Mouse (Mus musculus) myocyte (in vitro differentiated cells): ENCODE measurements at regions not wholly inside any gene's neighbourhood (a gene's known extent, or its start where the extent isn't known, plus 50 kb on each side); places are given as distances from the start of the nearest gene placed in this dataset.

Experiments
- CEBPB ChIP-seq: IDR thresholded peaks from 2 replicates; pipeline ENCODE4 v1.6.1; 2011; ENCODE audit warnings: mild to moderate bottlenecking, moderate library complexity; ENCODE audit not compliant: poor library complexity, insufficient read depth, severe bottlenecking
- E2F4 ChIP-seq: IDR thresholded peaks from one replicate; pipeline ENCODE4 v1.6.1; 2011; ENCODE audit warnings: mild to moderate bottlenecking, control low read depth, moderate library complexity; ENCODE audit not compliant: insufficient read depth
- MAX ChIP-seq: IDR thresholded peaks from one replicate; pipeline ENCODE4 v1.6.1; 2011; ENCODE audit warnings: low read depth, mild to moderate bottlenecking, control low read depth
- MYOD1 ChIP-seq, 3 experiments: IDR thresholded peaks; one replicate each; pipeline ENCODE4 v1.6.1; 2011; ENCODE audit warnings: control low read depth in 2 of 3, low read depth in 2 of 3, mild to moderate bottlenecking in 2 of 3, moderate library complexity in 1 of 3; ENCODE audit not compliant: insufficient read length in 2 of 3, control insufficient read depth in 1 of 3
- MYOG ChIP-seq, 3 experiments: IDR thresholded peaks; one replicate each; pipeline ENCODE4 v1.6.1; 2011; ENCODE audit warnings: control low read depth in 2 of 3, low read depth in 2 of 3, mild to moderate bottlenecking in 2 of 3; ENCODE audit not compliant: insufficient read length in 2 of 3, control insufficient read depth in 1 of 3, insufficient read depth in 1 of 3
- POLR2A ChIP-seq: IDR thresholded peaks from one replicate; pipeline ENCODE4 v1.6.1; 2011; ENCODE audit warnings: low read depth, mild to moderate bottlenecking, control low read depth, moderate library complexity; ENCODE audit not compliant: insufficient read length
- POLR2AphosphoS2 ChIP-seq: IDR thresholded peaks from one replicate; pipeline ENCODE4 v1.6.1; 2011; ENCODE audit warnings: low read depth, control low read depth; ENCODE audit not compliant: insufficient read length
- REST ChIP-seq: IDR thresholded peaks from one replicate; pipeline ENCODE4 v1.6.1; 2011; ENCODE audit warnings: mild to moderate bottlenecking, control low read depth, moderate library complexity; ENCODE audit not compliant: insufficient read depth, insufficient read length
- SRF ChIP-seq: IDR thresholded peaks from one replicate; pipeline ENCODE4 v1.6.1; 2011; ENCODE audit warnings: low read depth; ENCODE audit not compliant: control insufficient read depth, insufficient read length
- TCF12 ChIP-seq: IDR thresholded peaks from one replicate; pipeline ENCODE4 v1.6.1; 2011; ENCODE audit warnings: mild to moderate bottlenecking, control low read depth; ENCODE audit not compliant: poor library complexity, insufficient read depth, severe bottlenecking
- TCF3 ChIP-seq: IDR thresholded peaks from one replicate; pipeline ENCODE4 v1.6.1; 2011; ENCODE audit warnings: low read depth, control low read depth; ENCODE audit not compliant: insufficient read length
- USF1 ChIP-seq: IDR thresholded peaks from one replicate; pipeline ENCODE4 v1.6.1; 2011; ENCODE audit warnings: low read depth, mild to moderate bottlenecking, control low read depth, moderate library complexity

GRCm38 (mm10) chr7:68915976-68916375 is 166.9 kb upstream of the Arrdc4 start:
- TF ChIP-seq POLR2A, result no peak
- TF ChIP-seq MYOG (IDR thresholded peaks at IDR 0.05; ENCODE audit: control insufficient read depth in 1 of 3, insufficient read depth in 1 of 3, insufficient read length in 2 of 3, low read depth in 2 of 3), result no peak
- no peak for TF ChIP-seq TCF12
- no peak for TF ChIP-seq USF1
- no peak for TF ChIP-seq CEBPB
- no peak for TF ChIP-seq TCF3
- TF ChIP-seq POLR2AphosphoS2, result no peak
- no peak for TF ChIP-seq MAX
- TF ChIP-seq REST, result no peak
- TF ChIP-seq E2F4, result no peak
- TF ChIP-seq SRF, result no peak
- TF ChIP-seq MYOD1 (IDR thresholded peaks at IDR 0.05; ENCODE audit: control insufficient read depth in 1 of 3, insufficient read length in 2 of 3, low read depth in 2 of 3), result no peak
